Mouse (Mus musculus) frontal cortex, postnatal 25 days (tissue): Measurements from ENCODE around the gene Dap3.
"Not testable (repeated sequence)": the region's sequence is repeated elsewhere in the genome, so short reads cannot be mapped to it uniquely, and the experiment has no call there.

ENCODE experiments used
- DNase-seq, 2 experiments: peaks; one replicate each; pipeline ENCODE4 v3.0.0; 2022; ENCODE audit warnings: low spot score in 2 of 2

Gene Dap3

DNA sequence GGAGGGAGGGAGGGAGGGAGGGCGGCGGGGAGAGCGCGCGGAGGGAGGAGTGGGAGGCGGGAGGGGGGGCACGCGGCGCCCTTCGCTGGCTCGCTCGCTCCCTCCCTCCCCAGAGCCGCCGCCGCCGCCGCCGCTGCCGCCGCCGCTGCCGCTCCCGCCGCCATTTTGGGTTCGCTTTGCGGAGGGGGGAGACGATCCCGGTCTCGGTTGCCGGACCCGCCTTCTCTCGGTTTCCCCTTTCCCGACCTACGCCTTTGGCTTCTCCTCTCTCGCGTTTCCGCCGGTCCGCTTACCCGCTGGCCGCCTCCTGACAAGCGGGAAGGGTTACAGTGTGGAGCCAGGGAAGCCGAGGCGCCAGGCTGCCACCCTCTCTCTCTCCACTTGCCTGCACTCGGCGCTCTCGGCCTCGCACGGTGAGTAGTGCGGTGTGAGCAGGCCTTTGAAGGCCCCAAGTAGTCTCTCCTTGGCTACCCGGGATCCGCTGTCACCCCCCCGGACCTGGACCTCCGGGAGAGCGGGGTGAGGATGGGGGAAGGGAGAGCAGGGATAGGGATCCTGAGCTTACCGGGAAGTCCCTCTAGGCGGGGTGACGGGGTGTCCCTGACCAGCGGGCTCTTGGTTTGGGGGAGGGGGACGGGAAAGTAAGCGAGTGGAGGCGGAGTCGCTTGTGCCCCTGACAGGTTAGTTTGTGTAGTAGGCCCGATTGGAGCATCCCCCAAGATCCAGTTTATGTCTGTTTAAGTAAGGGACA is at the start of gene Dap3, which contains the start of gene Ash1l:
Gene Dap3, minus strand, starts transcription at position 606 of the 751 bp plus-strand sequence.
Gene Ash1l, plus strand, starts transcription at position 47 of the 751 bp plus-strand sequence.
- peak; percentile 57 to 62 for DNase-seq

- DNase-seq = no peak
Measured at GRCm38 (mm10) chr3:88992793-88993192, 41.8 kb upstream of the Dap3 start.

- DNase-seq = no peak
Measured at GRCm38 (mm10) chr3:88983921-88984381, 33.0 kb upstream of the Dap3 start.

- DNase-seq = no peak
Measured at GRCm38 (mm10) chr3:88981206-88982010, 30.4 kb upstream of the Dap3 start.

- no peak for DNase-seq
Measured at GRCm38 (mm10) chr3:88975012-88975411, 24.0 kb upstream of the Dap3 start.

DNA sequence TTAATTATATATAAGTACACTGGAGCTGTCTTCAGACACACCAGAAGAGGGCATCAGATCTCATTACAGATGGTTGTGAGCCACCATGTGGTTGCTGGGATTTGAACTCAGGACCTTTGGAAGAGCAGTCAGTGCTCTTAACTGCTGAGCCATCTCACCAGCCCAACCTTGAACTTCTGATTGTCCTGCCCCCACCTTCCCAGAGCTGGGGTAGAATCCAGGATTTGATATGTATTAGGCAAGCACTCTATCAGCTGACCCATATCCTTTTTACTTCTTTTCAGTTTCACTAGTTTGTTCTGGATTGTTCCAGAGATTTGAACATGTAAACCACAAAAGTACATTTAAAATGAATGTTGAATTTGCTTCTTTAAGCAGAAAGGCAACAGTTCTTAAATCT is 12.2 kb upstream of the Dap3 start:
- not testable (repeated sequence) for DNase-seq

- no peak for DNase-seq
Measured at GRCm38 (mm10) chr3:88953736-88954135, 2.8 kb upstream of the Dap3 start.

DNA sequence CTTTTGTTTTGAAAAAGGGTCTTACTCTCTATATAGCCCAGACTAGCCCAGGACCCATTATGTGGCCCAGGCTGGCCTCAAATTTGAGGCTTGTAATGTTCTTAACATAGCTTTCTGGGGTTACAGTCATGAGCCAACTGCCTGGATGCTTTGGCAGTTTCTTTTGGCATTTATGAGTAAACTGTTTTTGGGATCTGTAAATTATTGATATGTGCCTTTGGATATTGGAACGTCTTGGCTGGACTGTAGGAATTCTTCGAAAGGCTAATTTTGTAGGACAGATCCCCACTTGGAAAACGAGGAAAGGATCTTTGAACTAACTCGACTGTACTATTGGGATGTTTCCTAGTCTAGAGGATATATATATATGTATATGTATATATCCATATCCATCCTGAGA is 2.3 kb upstream of the Dap3 start:
- no peak for DNase-seq

DNA sequence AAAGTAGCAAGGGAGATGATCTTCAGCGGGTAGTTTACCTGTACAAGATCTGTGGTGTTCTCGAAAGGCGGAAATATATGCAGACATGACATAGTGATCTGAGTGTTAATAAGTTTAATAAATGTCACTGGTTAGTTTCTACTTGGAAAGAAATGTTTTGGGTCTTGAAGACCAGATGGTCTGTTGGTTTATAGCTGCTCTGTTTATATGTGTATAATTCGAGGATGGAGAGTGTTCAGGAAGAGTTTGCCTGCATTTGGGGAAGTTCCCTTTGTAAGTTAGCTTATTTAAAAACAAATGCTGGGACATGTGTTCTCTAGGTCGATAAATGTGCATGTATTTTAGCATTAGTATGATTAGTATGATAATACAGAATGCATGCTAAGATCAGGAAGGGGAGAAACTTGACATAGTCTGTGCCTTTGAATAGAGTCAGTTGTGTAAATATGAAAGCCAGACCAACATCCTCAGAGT is 383 bp upstream of the Dap3 start:
- no peak for DNase-seq

GRCm38 (mm10) chr3:88949786-88950575 is 1.0 kb downstream of the Dap3 start:
- peak; percentile 59 to 63 for DNase-seq

GRCm38 (mm10) chr3:88944109-88944508 is 6.9 kb downstream of the Dap3 start:
- no peak for DNase-seq

DNA sequence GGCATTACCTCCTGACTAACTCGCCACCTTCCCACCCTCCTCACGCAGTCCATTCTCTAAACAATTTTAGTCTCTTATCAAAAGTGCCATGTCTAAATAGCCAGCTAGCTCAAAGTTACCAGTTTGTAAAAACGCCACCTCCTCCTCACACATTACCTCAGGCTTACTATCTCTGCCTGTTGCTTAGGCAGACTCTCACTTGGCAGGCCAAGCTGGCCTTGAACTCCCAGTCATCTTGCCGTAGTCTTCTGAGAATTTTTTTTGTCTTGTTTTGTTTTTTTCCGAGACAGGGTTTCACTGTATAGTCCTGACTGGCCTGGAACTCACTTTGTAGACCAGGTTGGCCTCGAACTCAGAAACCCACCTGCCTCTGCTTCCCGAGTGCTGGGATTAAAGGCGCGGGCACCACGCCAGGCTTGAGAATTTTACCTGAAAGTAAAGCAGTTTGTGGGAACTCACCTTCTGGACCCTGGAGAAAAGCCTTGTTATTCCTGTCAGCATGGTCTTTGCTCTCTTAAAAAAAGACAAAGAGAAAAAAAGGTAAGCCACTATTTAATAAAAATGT is 8.6 kb downstream of the Dap3 start:
- DNase-seq = no peak

GRCm38 (mm10) chr3:88939749-88940148 is 11.2 kb downstream of the Dap3 start:
- DNase-seq = no peak

DNA sequence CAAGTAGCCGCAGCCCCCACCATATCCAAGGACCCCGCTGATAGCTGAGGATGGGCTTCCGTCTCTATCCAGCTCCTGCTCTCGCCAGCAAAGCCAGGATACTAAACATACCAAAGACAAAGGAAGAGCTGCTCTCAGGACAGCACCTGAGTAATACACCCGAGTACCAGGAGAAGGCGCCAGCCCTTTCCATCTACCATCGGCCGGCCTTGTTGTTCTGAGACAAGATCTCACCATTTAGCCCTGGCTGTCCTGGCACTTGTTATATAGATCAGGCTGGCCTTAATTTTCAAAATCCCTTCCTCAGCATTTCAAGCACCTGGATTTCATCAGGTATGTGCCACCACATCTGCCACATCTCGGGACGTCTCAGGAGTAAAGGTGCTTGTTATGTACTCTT is 11.9 kb downstream of the Dap3 start:
- no peak for DNase-seq

DNA sequence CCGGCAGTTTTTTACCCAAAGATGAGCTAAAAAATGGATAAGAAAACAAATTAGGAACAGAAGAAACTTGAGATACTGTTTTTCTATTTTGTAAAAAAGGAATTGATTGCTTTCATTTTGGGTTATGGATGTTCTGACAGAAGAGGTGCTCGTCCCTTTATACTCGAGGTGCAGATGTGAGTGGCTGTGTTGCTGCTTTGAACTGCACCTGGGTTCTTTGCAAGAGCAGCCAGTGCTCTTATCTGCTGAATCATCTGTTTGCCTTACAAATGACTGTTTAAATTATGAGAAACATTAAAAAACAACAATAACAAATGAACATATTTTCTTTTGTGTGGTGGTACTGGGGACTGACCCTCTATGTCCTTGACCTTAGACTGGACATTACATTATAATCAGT is 21.5 kb downstream of the Dap3 start:
- no peak for DNase-seq

GRCm38 (mm10) chr3:88925651-88926050 is 25.3 kb downstream of the Dap3 start:
- DNase-seq = no peak

DNA sequence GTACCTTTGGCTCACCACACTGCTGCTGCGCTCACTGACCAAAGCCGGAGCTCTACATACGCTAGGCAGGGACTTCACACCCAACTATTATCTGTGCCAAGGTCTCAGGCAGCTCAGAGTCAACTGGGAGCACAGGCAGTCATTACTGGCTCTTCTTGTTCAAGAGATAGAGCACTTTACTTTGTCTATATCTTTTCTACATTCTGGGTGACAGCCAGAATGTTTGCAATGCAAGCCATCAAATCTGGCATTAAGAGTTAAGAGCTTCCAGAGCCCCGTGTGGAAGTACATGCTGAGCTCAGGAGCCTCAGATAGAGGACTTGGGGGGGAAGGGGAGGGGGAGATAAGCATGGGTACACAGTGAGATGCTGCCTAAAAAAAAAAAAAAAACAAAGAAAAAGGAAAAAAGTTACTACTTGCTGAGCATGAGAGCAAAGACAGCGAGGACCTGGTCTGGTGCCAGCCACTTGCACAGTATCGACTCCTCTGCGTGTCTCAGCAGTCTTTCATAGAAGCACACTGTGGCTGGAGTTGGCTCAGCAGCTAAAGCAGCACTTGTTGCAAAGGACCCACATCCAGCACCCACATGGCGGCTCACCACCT is 26.9 kb downstream of the Dap3 start:
- no peak for DNase-seq

- DNase-seq = no peak
Measured at GRCm38 (mm10) chr3:88921411-88921810, 29.6 kb downstream of the Dap3 start.

DNA sequence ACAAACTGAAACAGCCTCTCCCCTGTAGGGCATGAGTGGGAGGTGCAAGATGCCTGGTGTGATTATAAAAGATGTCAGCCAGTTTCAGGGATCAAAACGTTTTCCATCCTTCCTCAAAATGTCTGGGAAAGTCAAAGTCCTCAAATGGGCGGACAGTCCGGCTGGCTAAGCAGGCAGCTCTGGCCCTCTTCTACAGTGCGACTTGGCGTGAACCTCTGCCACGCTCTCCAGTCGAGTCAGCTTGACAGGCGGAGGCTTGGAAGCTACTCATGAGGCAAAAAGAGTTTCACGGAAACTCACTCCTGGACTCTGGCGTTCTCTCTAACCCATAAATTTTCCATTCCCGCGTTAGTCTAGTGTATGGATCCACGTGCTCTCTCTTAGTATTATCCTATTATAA is 32.0 kb downstream of the Dap3 start:
- DNase-seq = no peak

- no peak for DNase-seq
Measured at GRCm38 (mm10) chr3:88914384-88914810, 36.6 kb downstream of the Dap3 start.
